In the genomic region with DNA sequence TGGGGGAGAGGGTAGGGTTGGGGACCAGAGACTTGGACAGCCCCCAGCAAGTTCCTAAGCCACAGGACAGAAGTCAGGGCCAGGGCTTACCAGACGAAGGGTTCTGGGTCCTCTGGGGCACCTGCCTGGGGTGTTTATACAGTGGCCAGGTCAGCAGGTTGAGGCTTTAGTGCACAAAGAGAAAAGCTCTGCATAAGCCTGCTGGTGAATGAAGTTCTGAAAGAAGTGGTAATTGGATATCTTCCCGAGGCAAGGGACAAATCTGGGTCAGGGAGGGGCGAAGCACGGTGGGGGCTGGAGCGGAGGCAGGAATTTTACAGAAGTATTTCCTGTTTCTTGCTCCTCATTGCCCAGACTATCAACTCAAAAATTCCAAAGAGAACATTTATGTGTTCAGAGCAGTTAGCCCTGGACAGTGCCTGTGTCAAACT, we compare ENCODE assay signal across 9 mouse cellular contexts. TPM values are rescaled to one million over a fixed set of nuclear protein-coding genes. Genes with fewer than 3 reads are reported as not detected.
A peak's percentile ranks its signal among the peaks of the same experiment; 100 is the strongest.
DNase-seq lines count a peak whose midpoint lies in the region; ATAC-seq and TF ChIP-seq lines count a peak whose summit lies in the region.
"Had no signal": no experiment of that assay in that cellular context is flagged by ENCODE, and none has a peak within 500 bp of the region (broad histone marks: within the 10 kb centered on the region; RNA-seq: fewer than 3 reads in every experiment).

No protein-coding gene starts in this region.

- no peak for TF ChIP-seq CTCF in lung, adult 2 months (IDR thresholded peaks at IDR 0.05; ENCODE audit: insufficient read depth, low read length)

- no peak overlapping the region for H3K27ac ChIP-seq in embryonic facial prominence, embryonic 14.5 days (replicated peaks; ENCODE audit: low read depth, low read length)
- H3K27ac ChIP-seq in intestine, embryonic 15.5 days, result 0 out of 2 replicates have a peak overlapping the region, but pooled peaks have one; percentile 1
- H3K27ac ChIP-seq in forebrain, embryonic 13.5 days, result no peak overlapping the region
- no peak overlapping the region for H3K27ac ChIP-seq in midbrain, embryonic 15.5 days

- no peak overlapping the region for H3K4me3 ChIP-seq in embryonic facial prominence, embryonic 14.5 days (ENCODE audit: low read depth, low read length)
- H3K4me3 ChIP-seq in intestine, embryonic 15.5 days (replicated peaks), result no peak overlapping the region
- H3K4me3 ChIP-seq in lung, adult 2 months (replicated peaks; ENCODE audit: extremely low read depth, low read depth, low read length), result no peak overlapping the region
- H3K4me3 ChIP-seq in forebrain, embryonic 13.5 days, result no peak overlapping the region
- no peak overlapping the region for H3K4me3 ChIP-seq in midbrain, embryonic 15.5 days

- H3K4me2 ChIP-seq in embryonic facial prominence, embryonic 14.5 days (ENCODE audit: low read depth, low read length), result no peak overlapping the region
- H3K4me2 ChIP-seq in intestine, embryonic 15.5 days (replicated peaks), result no peak overlapping the region
- no peak overlapping the region for H3K4me2 ChIP-seq in forebrain, embryonic 13.5 days
- no peak overlapping the region for H3K4me2 ChIP-seq in midbrain, embryonic 15.5 days

- H3K9ac ChIP-seq in embryonic facial prominence, embryonic 14.5 days (ENCODE audit: low read depth, low read length), result no peak overlapping the region
- H3K9ac ChIP-seq in intestine, embryonic 15.5 days, result no peak overlapping the region
- no peak overlapping the region for H3K9ac ChIP-seq in forebrain, embryonic 13.5 days
- no peak overlapping the region for H3K9ac ChIP-seq in midbrain, embryonic 15.5 days

- no peak for TF ChIP-seq POLR2A in lung, adult 2 months (IDR thresholded peaks at IDR 0.05; ENCODE audit: borderline replicate concordance, extremely low read depth, low read depth, low read length)

- H3K4me1 ChIP-seq in embryonic facial prominence, embryonic 14.5 days (ENCODE audit: control insufficient read depth, insufficient read depth, low read length), result peaks cover 8% of the 10 kb centered on the region; the same call in 1 of the 2 replicates
- peaks cover 3% of the 10 kb centered on the region for H3K4me1 ChIP-seq in intestine, embryonic 15.5 days (replicated peaks)
- H3K4me1 ChIP-seq in lung, adult 2 months (ENCODE audit: control insufficient read depth, insufficient read depth, low read length), result peaks cover 3% of the 10 kb centered on the region
- no peaks in the 10 kb centered on the region for H3K4me1 ChIP-seq in forebrain, embryonic 13.5 days
- 0 out of 2 replicates have a peak, but pooled peaks cover 2% of the 10 kb centered on the region for H3K4me1 ChIP-seq in midbrain, embryonic 15.5 days

- WGBS in embryonic facial prominence, embryonic 14.5 days, result 6% methylated on average over 5 of the region's 5 CpGs
- 20% methylated on average over 5 of the region's 5 CpGs for WGBS in intestine, embryonic 15.5 days
- WGBS in lung, adult 2 months, result 28% methylated on average over 5 of the region's 5 CpGs
- 15% methylated on average over 5 of the region's 5 CpGs for WGBS in forebrain, embryonic 13.5 days
- WGBS in midbrain, embryonic 15.5 days, result 26% methylated on average over 5 of the region's 5 CpGs

- H3K36me3 ChIP-seq in embryonic facial prominence, embryonic 14.5 days (ENCODE audit: control insufficient read depth, insufficient read depth, low read length), result no peaks in the 10 kb centered on the region
- H3K36me3 ChIP-seq in intestine, embryonic 15.5 days, result no peaks in the 10 kb centered on the region
- H3K36me3 ChIP-seq in forebrain, embryonic 13.5 days (ENCODE audit: poor library complexity, severe bottlenecking), result no peaks in the 10 kb centered on the region
- no peaks in the 10 kb centered on the region for H3K36me3 ChIP-seq in midbrain, embryonic 15.5 days (replicated peaks)

- no peaks in the 10 kb centered on the region for H3K9me3 ChIP-seq in embryonic facial prominence, embryonic 14.5 days (ENCODE audit: control insufficient read depth, low read length)
- H3K9me3 ChIP-seq in intestine, embryonic 15.5 days, result no peaks in the 10 kb centered on the region
- H3K9me3 ChIP-seq in forebrain, embryonic 13.5 days (replicated peaks), result no peaks in the 10 kb centered on the region
- H3K9me3 ChIP-seq in midbrain, embryonic 15.5 days, result no peaks in the 10 kb centered on the region

- no peaks in the 10 kb centered on the region for H3K27me3 ChIP-seq in embryonic facial prominence, embryonic 14.5 days (replicated peaks; ENCODE audit: control insufficient read depth, insufficient read depth, low read length)
- H3K27me3 ChIP-seq in intestine, embryonic 15.5 days (replicated peaks), result no peaks in the 10 kb centered on the region
- no peaks in the 10 kb centered on the region for H3K27me3 ChIP-seq in forebrain, embryonic 13.5 days
- H3K27me3 ChIP-seq in midbrain, embryonic 15.5 days (replicated peaks), result no peaks in the 10 kb centered on the region

- ATAC-seq in embryonic facial prominence, embryonic 14.5 days (ENCODE audit: low read depth), result peak; percentile 88
- no peak for ATAC-seq in intestine, embryonic 15.5 days
- no peak for ATAC-seq in forebrain, embryonic 13.5 days
- no peak for ATAC-seq in midbrain, embryonic 15.5 days (replicated peaks)
- ATAC-seq: midbrain, embryonic 16.5 days had no signal

- peak; percentile 91 for DNase-seq in Muller cell, postnatal 12 days (ENCODE audit: inconsistent ontology term)
- peak; percentile 61 for DNase-seq in embryonic facial prominence, embryonic 14.5 days (ENCODE audit: low spot score)
- DNase-seq in lung, adult 2 months, result peak; percentile 23
- DNase-seq in ovary, postnatal 10 days (ENCODE audit: low spot score), result no peak
- DNase-seq in urinary bladder, adult 18-20 months (ENCODE audit: low spot score in 2 of 2), result no peak

RNA-seq across cellular contexts. Expression of a gene that starts 38.4 kb away (rescaled TPM):
- 0.45 and 0.99 TPM in 2 replicates for polyA plus RNA-seq in embryonic facial prominence, embryonic 14.5 days (2014; fragmentation: Nextera tagmentation; extraction: Ambion mirVana)
- not detected in 2 replicates for polyA plus RNA-seq in intestine, embryonic 15.5 days (2015; fragmentation: Nextera tagmentation; extraction: Ambion mirVana)
- polyA plus RNA-seq in lung, adult 2 months (2012; rRNA removed), result 0.07 TPM in 1 of 2 replicates, not detected in the other
- polyA plus RNA-seq in forebrain, embryonic 13.5 days (2015; fragmentation: Nextera tagmentation; extraction: Ambion mirVana), result not detected in 2 replicates
- polyA plus RNA-seq in midbrain, embryonic 15.5 days (2015; fragmentation: Nextera tagmentation; extraction: Ambion mirVana), result not detected in 2 replicates
- polyA plus RNA-seq: midbrain, embryonic 16.5 days had no signal

Comparison
In these comparisons a context has a peak if more than half of its experiments do, and no peak if none do; other contexts are left out.
1. DNase-seq: peak in Muller cell, postnatal 12 days (single experiment), embryonic facial prominence, embryonic 14.5 days (single experiment) and lung, adult 2 months (single experiment); none in ovary, postnatal 10 days (single experiment) and urinary bladder, adult 18-20 months (0 of 2).